Mouse (Mus musculus) heart, postnatal 4 days (tissue): ENCODE data around the gene Prg2. TPM values are rescaled to one million over a fixed set of nuclear protein-coding genes. Genes with fewer than 3 reads are reported as not detected.

Experiments used
- DNase-seq: peaks from one replicate; pipeline ENCODE4 v3.0.0; 2021
- total RNA-seq, 2 experiments: library from RNA; stranded (reverse); gene quantifications; 2 replicates each; pipeline ENCODE4 v1.2.3; 2021

Prg2 gene
- total RNA-seq, 2 experiments from 2014 or later, result not detected

- DNase-seq, result no peak
Observed at GRCm38 (mm10) chr2:84962906-84963507, 17.3 kb upstream of the Prg2 start.

- no peak for DNase-seq
Observed at GRCm38 (mm10) chr2:84964111-84964801, 16.0 kb upstream of the Prg2 start.

GRCm38 (mm10) chr2:84967318-84967991, 12.8 kb upstream of the Prg2 start:
- DNase-seq, result no peak

GRCm38 (mm10) chr2:84975580-84975979, 4.7 kb upstream of the Prg2 start:
- no peak for DNase-seq

GRCm38 (mm10) chr2:84987930-84988329, 7.7 kb downstream of the Prg2 start, which contains the start of gene Prg3:
TSS of gene Prg3 (plus strand) at chr2:84988215.
- no peak for DNase-seq

- DNase-seq, result no peak
Observed at GRCm38 (mm10) chr2:84996376-84996775, 16.1 kb downstream of the Prg2 start.

- peak; percentile 24 for DNase-seq
Observed at GRCm38 (mm10) chr2:84999486-85000181, 19.4 kb downstream of the Prg2 start.

GRCm38 (mm10) chr2:85001497-85001896, 21.2 kb downstream of the Prg2 start:
- DNase-seq, result no peak

- no peak for DNase-seq
Observed at GRCm38 (mm10) chr2:85002575-85002974, 22.3 kb downstream of the Prg2 start.

GRCm38 (mm10) chr2:85004341-85004740, 24.1 kb downstream of the Prg2 start:
- no peak for DNase-seq

GRCm38 (mm10) chr2:85006600-85006999, 26.3 kb downstream of the Prg2 start:
- DNase-seq, result no peak

- peak; percentile 33 for DNase-seq
Observed at GRCm38 (mm10) chr2:85007729-85008128, 27.5 kb downstream of the Prg2 start.

- DNase-seq, result no peak
Observed at GRCm38 (mm10) chr2:85009212-85009611, 29.0 kb downstream of the Prg2 start.

GRCm38 (mm10) chr2:85011906-85012604, 31.8 kb downstream of the Prg2 start:
- no peak for DNase-seq

- peak; percentile 34 for DNase-seq
Observed at GRCm38 (mm10) chr2:85012679-85013078, 32.4 kb downstream of the Prg2 start.

GRCm38 (mm10) chr2:85013826-85014587, 33.7 kb downstream of the Prg2 start:
- no peak for DNase-seq

GRCm38 (mm10) chr2:85014588-85014982, 34.3 kb downstream of the Prg2 start:
- no peak for DNase-seq

GRCm38 (mm10) chr2:85022043-85022442, 41.8 kb downstream of the Prg2 start:
- DNase-seq, result peak; percentile 33

- no peak for DNase-seq
Observed at GRCm38 (mm10) chr2:85026178-85026577, 45.9 kb downstream of the Prg2 start.

GRCm38 (mm10) chr2:85027281-85027680, 47.0 kb downstream of the Prg2 start:
- DNase-seq, result no peak

GRCm38 (mm10) chr2:85029897-85030296, 49.6 kb downstream of the Prg2 start:
- DNase-seq, result no peak

GRCm38 (mm10) chr2:85030989-85031388, 50.7 kb downstream of the Prg2 start:
- no peak for DNase-seq
